Mouse (Mus musculus) liver, adult 2 months (tissue): ENCODE measurements at regions not wholly inside any gene's neighbourhood (a gene's known extent, or its start where the extent isn't known, plus 50 kb on each side); places are given as distances from the start of the nearest gene placed in this dataset.

Experiments used
- CTCF ChIP-seq: fragments of 200-500 bp; IDR thresholded peaks from 2 replicates; pipeline ENCODE4 v1.5.1; 2011; ENCODE audit warnings: low read depth, low read length, control low read depth
- POLR2A ChIP-seq: fragments of 200-500 bp; IDR thresholded peaks from 2 replicates; pipeline ENCODE4 v1.6.1; 2011; ENCODE audit warnings: low read length, control low read depth; ENCODE audit not compliant: insufficient read depth; ENCODE audit errors: extremely low read depth

DNA sequence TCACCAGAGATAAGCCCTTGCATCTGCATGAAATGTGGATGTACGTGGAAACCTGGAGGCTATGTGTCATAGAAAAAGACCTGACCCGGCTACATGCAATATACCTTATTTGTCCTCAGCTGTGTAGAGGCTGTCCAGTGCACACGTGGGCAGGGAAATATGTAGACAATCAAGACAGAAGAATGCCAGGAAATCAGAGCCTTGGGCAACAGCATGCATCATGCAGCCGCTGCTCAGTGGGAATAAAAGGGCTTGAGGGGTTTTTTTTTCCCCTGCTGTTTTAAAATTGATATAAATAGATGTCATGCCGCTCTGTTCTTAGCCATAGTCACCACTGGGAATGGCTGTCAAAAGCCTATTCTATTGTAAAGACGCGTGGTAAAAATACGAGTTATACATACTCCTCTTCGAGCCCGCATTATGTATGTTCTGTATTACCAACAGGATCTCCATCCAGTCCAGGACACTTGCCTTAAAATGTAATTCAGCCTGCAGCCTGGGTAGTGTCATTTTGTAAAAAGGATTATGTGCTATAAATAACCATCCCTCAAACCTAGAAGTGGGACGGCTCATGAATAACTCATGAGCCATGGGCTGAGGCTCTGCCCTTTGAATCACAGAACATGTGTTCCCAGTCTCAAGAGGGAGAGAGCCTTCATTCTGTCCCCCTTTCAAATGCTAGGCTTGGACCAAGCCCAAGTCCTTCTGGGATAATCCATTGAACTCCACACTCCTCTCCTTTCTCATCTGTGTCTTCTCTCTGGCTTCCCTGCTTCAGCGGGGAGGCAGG, 74.4 kb upstream of the Pitrm1 start:
- no peak for TF ChIP-seq CTCF
- TF ChIP-seq POLR2A, result no peak
